Mouse (Mus musculus): ENCODE data around the gene Cstl1. TPM values are rescaled to one million over a fixed set of nuclear protein-coding genes. Genes with fewer than 3 reads are reported as not detected.

The Cstl1 gene
- total and polyA plus RNA-seq, 3 experiments, result not detected

GRCm38 (mm10) chr2:148801491-148801921 is 51.3 kb downstream of the Cstl1 start:
- no peak for ATAC-seq (ENCODE audit: extremely low read depth, insufficient number of reproducible peaks, low FRiP score, poor library complexity, severe bottlenecking)
- Histone ChIP-seq H3K4me3 (ENCODE audit: low read depth, low read length) (no peak overlapping the region), H3K9me3 (replicated peaks) (no peaks in the 10 kb centered on the region), H3K27me3 (ENCODE audit: insufficient read depth, low read length) (no peaks in the 10 kb centered on the region), H3K4me1 (ENCODE audit: insufficient read depth, low read depth, low read length) (no peaks in the 10 kb centered on the region), H3K36me3 (replicated peaks) (no peaks in the 10 kb centered on the region)
- no peak for TF ChIP-seq TAL1 (conservative IDR thresholded peaks at IDR 0.05; ENCODE audit: low read depth, low read length)
- TF ChIP-seq POLR2AphosphoS5 (IDR thresholded peaks at IDR 0.05; ENCODE audit: insufficient replicate concordance, low read depth, low read length), result no peak
- no peak for DNase-seq (ENCODE audit: low spot score)

Other genes starting within 250 kb of the Cstl1 start
- 22.5 and 43.9 TPM in 2 replicates for gene Nxt1, start 77.8 kb upstream of the Cstl1 start, total RNA-seq (2014; fragmentation: Nextera tagmentation)
- gene Nxt1, start 77.8 kb upstream of the Cstl1 start, total RNA-seq (2017), result 49.3 and 64.6 TPM in 2 replicates
- gene Nxt1, start 77.8 kb upstream of the Cstl1 start, polyA plus RNA-seq (2012), result 29.5 and 33.0 TPM in 2 replicates
- gene Gzf1, start 69.3 kb upstream of the Cstl1 start, total RNA-seq (2014; fragmentation: Nextera tagmentation), result 20.9 and 28.4 TPM in 2 replicates
- gene Gzf1, start 69.3 kb upstream of the Cstl1 start, total RNA-seq (2017), result 24.7 and 27.8 TPM in 2 replicates
- 12.0 and 18.8 TPM in 2 replicates for gene Gzf1, start 69.3 kb upstream of the Cstl1 start, polyA plus RNA-seq (2012)
- gene Napb, start 17.9 kb upstream of the Cstl1 start, total RNA-seq (2014; fragmentation: Nextera tagmentation), result not detected in 2 replicates
- gene Napb, start 17.9 kb upstream of the Cstl1 start, total RNA-seq (2017), result 0.16 TPM in 1 of 2 replicates, not detected in the other
- not detected in 2 replicates for gene Napb, start 17.9 kb upstream of the Cstl1 start, polyA plus RNA-seq (2012)
- gene Cst11, start 21.1 kb downstream of the Cstl1 start, total RNA-seq (2014; fragmentation: Nextera tagmentation), result not detected in 2 replicates
- not detected in 2 replicates for gene Cst11, start 21.1 kb downstream of the Cstl1 start, total RNA-seq (2017)
- gene Cst11, start 21.1 kb downstream of the Cstl1 start, polyA plus RNA-seq (2012), result not detected in 2 replicates
- gene 8030411F24Rik, start 31.7 kb downstream of the Cstl1 start, total RNA-seq (2014; fragmentation: Nextera tagmentation), result not detected in 2 replicates
- 0.23 TPM in 1 of 2 replicates, not detected in the other for gene 8030411F24Rik, start 31.7 kb downstream of the Cstl1 start, total RNA-seq (2017)
- not detected in 2 replicates for gene 8030411F24Rik, start 31.7 kb downstream of the Cstl1 start, polyA plus RNA-seq (2012)
- not detected in 2 replicates for gene Cst12, start 39.0 kb downstream of the Cstl1 start, total RNA-seq (2014; fragmentation: Nextera tagmentation)
- not detected in 2 replicates for gene Cst12, start 39.0 kb downstream of the Cstl1 start, total RNA-seq (2017)
- not detected in 2 replicates for gene Cst12, start 39.0 kb downstream of the Cstl1 start, polyA plus RNA-seq (2012)
- not detected in 2 replicates for gene Cst8, start 48.4 kb downstream of the Cstl1 start, total RNA-seq (2014; fragmentation: Nextera tagmentation)
- gene Cst8, start 48.4 kb downstream of the Cstl1 start, total RNA-seq (2017), result not detected in 2 replicates
- not detected in 2 replicates for gene Cst8, start 48.4 kb downstream of the Cstl1 start, polyA plus RNA-seq (2012)
- not detected in 2 replicates for gene Cst13, start 69.7 kb downstream of the Cstl1 start, total RNA-seq (2014; fragmentation: Nextera tagmentation)
- 0.27 TPM in 1 of 2 replicates, not detected in the other for gene Cst13, start 69.7 kb downstream of the Cstl1 start, total RNA-seq (2017)
- not detected in 2 replicates for gene Cst13, start 69.7 kb downstream of the Cstl1 start, polyA plus RNA-seq (2012)
- not detected in 2 replicates for gene Cst9, start 84.8 kb downstream of the Cstl1 start, total RNA-seq (2014; fragmentation: Nextera tagmentation)
- not detected in 2 replicates for gene Cst9, start 84.8 kb downstream of the Cstl1 start, total RNA-seq (2017)
- gene Cst9, start 84.8 kb downstream of the Cstl1 start, polyA plus RNA-seq (2012), result not detected in 2 replicates
- gene 9230104L09Rik, start 114.7 kb downstream of the Cstl1 start, total RNA-seq (2014; fragmentation: Nextera tagmentation), result not detected in 2 replicates
- gene 9230104L09Rik, start 114.7 kb downstream of the Cstl1 start, total RNA-seq (2017), result not detected in 2 replicates
- not detected in 2 replicates for gene 9230104L09Rik, start 114.7 kb downstream of the Cstl1 start, polyA plus RNA-seq (2012)
- gene Cst3, start 125.3 kb downstream of the Cstl1 start, total RNA-seq (2014; fragmentation: Nextera tagmentation), result 36.9 and 46.5 TPM in 2 replicates
- gene Cst3, start 125.3 kb downstream of the Cstl1 start, total RNA-seq (2017), result 71.8 and 77.7 TPM in 2 replicates
- 82.2 and 105 TPM in 2 replicates for gene Cst3, start 125.3 kb downstream of the Cstl1 start, polyA plus RNA-seq (2012)